Mouse (Mus musculus) liver, postnatal 0 days (tissue): Measurements from ENCODE around the gene Rundc3b.

Experiments
- CTCF ChIP-seq: sonication (generic); IDR thresholded peaks from 2 replicates; pipeline ENCODE4 v1.5.1; 2016; ENCODE audit warnings: antibody characterized with exemption, low read depth
- EP300 ChIP-seq: IDR thresholded peaks from 2 replicates; pipeline ENCODE4 v1.6.1; 2016; ENCODE audit warnings: antibody characterized with exemption, low read depth, mild to moderate bottlenecking

- TF ChIP-seq CTCF (no peak), EP300 (no peak)
Measured at GRCm38 (mm10) chr5:8491778-8492177, 131.0 kb downstream of the Rundc3b start.
